In genomic region chr11:95614739-95615138, GRCm38 (mm10) we compare ENCODE assay signal across 26 mouse cellular contexts. TPM values are rescaled to one million over a fixed set of nuclear protein-coding genes. Genes with fewer than 3 reads are reported as not detected.
DNase-seq lines count a peak whose midpoint lies in the region; ATAC-seq lines count a peak whose summit lies in the region.
"Had no signal": no experiment of that assay in that cellular context is flagged by ENCODE, and none has a peak within 500 bp of the region (broad histone marks: within the 10 kb centered on the region; RNA-seq: fewer than 3 reads in every experiment).

No protein-coding gene starts in this region.

- no peak overlapping the region for H3K4me3 ChIP-seq in hindbrain, embryonic 10.5 days
- no peak overlapping the region for H3K4me3 ChIP-seq in hindbrain, embryonic 16.5 days (ENCODE audit: low read length)
- H3K4me3 ChIP-seq in embryonic facial prominence, embryonic 13.5 days, result no peak overlapping the region
- H3K4me3 ChIP-seq in limb, embryonic 11.5 days (ENCODE audit: low read depth, low read length), result no peak overlapping the region
- no peak overlapping the region for H3K4me3 ChIP-seq in midbrain, embryonic 13.5 days (replicated peaks)
- H3K4me3 ChIP-seq: forebrain, embryonic 10.5 days; forebrain, embryonic 13.5 days; heart, embryonic 12.5 days; heart, embryonic 15.5 days had no signal

- H3K27me3 ChIP-seq in hindbrain, embryonic 10.5 days (ENCODE audit: insufficient read depth, poor library complexity, severe bottlenecking), result peaks cover 58% of the 10 kb centered on the region
- H3K27me3 ChIP-seq in hindbrain, embryonic 16.5 days (replicated peaks; ENCODE audit: control insufficient read depth, insufficient read depth, low read length), result no peaks in the 10 kb centered on the region; the same call in 1 of the 2 replicates
- H3K27me3 ChIP-seq in embryonic facial prominence, embryonic 13.5 days, result no peaks in the 10 kb centered on the region; the same call in 1 of the 2 replicates
- H3K27me3 ChIP-seq in limb, embryonic 11.5 days (ENCODE audit: control insufficient read depth, insufficient read depth, low read length), result 0 out of 2 replicates have a peak, but pooled peaks cover 5% of the 10 kb centered on the region
- H3K27me3 ChIP-seq in midbrain, embryonic 13.5 days, result no peaks in the 10 kb centered on the region

- no peak for ATAC-seq in hindbrain, embryonic 16.5 days
- ATAC-seq in embryonic facial prominence, embryonic 13.5 days (ENCODE audit: insufficient number of reproducible peaks, insufficient read depth, low FRiP score, low TSS enrichment, low read depth), result peak; percentile 62
- no peak for ATAC-seq in limb, embryonic 11.5 days (ENCODE audit: insufficient number of reproducible peaks, low FRiP score, low TSS enrichment, low read depth)
- ATAC-seq in midbrain, embryonic 13.5 days, result no peak
- ATAC-seq: forebrain, embryonic 13.5 days; forebrain, embryonic 16.5 days; intestine, postnatal 0 days; Patski had no signal

- H3K4me2 ChIP-seq in hindbrain, embryonic 16.5 days (ENCODE audit: low read length), result no peak overlapping the region
- H3K4me2 ChIP-seq in embryonic facial prominence, embryonic 13.5 days, result peak overlapping the region; percentile 16
- H3K4me2 ChIP-seq in limb, embryonic 11.5 days (ENCODE audit: low read depth, severe bottlenecking), result no peak overlapping the region
- H3K4me2 ChIP-seq in midbrain, embryonic 13.5 days (replicated peaks), result no peak overlapping the region
- H3K4me2 ChIP-seq: forebrain, embryonic 13.5 days; heart, embryonic 12.5 days; heart, embryonic 15.5 days; hindbrain, embryonic 14.5 days had no signal

- H3K27ac ChIP-seq in hindbrain, embryonic 10.5 days, result 0 out of 2 replicates have a peak overlapping the region, but pooled peaks have one; percentile 23
- H3K27ac ChIP-seq in hindbrain, embryonic 16.5 days (ENCODE audit: low read depth, low read length), result no peak overlapping the region
- H3K27ac ChIP-seq in embryonic facial prominence, embryonic 13.5 days, result peak overlapping the region; percentile 78
- no peak overlapping the region for H3K27ac ChIP-seq in limb, embryonic 11.5 days (replicated peaks; ENCODE audit: low read depth, low read length)
- H3K27ac ChIP-seq in midbrain, embryonic 13.5 days, result no peak overlapping the region
- H3K27ac ChIP-seq: forebrain, embryonic 10.5 days; forebrain, embryonic 13.5 days; heart, embryonic 15.5 days; hindbrain, embryonic 14.5 days had no signal

- H3K9ac ChIP-seq in hindbrain, embryonic 16.5 days (ENCODE audit: low read depth, low read length), result no peak overlapping the region
- 0 out of 2 replicates have a peak overlapping the region, but pooled peaks have one; percentile 6 for H3K9ac ChIP-seq in embryonic facial prominence, embryonic 13.5 days
- H3K9ac ChIP-seq in limb, embryonic 11.5 days (ENCODE audit: low read length), result 0 out of 2 replicates have a peak overlapping the region, but pooled peaks have one; percentile 14
- no peak overlapping the region for H3K9ac ChIP-seq in midbrain, embryonic 13.5 days (replicated peaks)
- H3K9ac ChIP-seq: forebrain, embryonic 13.5 days; heart, embryonic 12.5 days; heart, embryonic 15.5 days; hindbrain, embryonic 14.5 days had no signal

- no peaks in the 10 kb centered on the region for H3K36me3 ChIP-seq in hindbrain, embryonic 10.5 days
- H3K36me3 ChIP-seq in hindbrain, embryonic 16.5 days (ENCODE audit: control insufficient read depth, insufficient read depth, low read length), result no peaks in the 10 kb centered on the region
- no peaks in the 10 kb centered on the region for H3K36me3 ChIP-seq in embryonic facial prominence, embryonic 13.5 days
- no peaks in the 10 kb centered on the region for H3K36me3 ChIP-seq in limb, embryonic 11.5 days (ENCODE audit: control insufficient read depth, insufficient read depth, low read length)
- H3K36me3 ChIP-seq in midbrain, embryonic 13.5 days, result no peaks in the 10 kb centered on the region
- H3K36me3 ChIP-seq: forebrain, embryonic 10.5 days; G1E; heart, embryonic 12.5 days; heart, embryonic 15.5 days had no signal

- WGBS in hindbrain, embryonic 10.5 days, result 75% methylated on average over 8 of the region's 8 CpGs
- 91% methylated on average over 8 of the region's 8 CpGs for WGBS in hindbrain, embryonic 16.5 days
- WGBS in embryonic facial prominence, embryonic 13.5 days, result 28% methylated on average over 8 of the region's 8 CpGs
- 76% methylated on average over 8 of the region's 8 CpGs for WGBS in limb, embryonic 11.5 days
- WGBS in midbrain, embryonic 13.5 days, result 90% methylated on average over 8 of the region's 8 CpGs

- no peak for DNase-seq in hindbrain, embryonic 10.5 days (ENCODE audit: low spot score)
- no peak for DNase-seq in limb, embryonic 11.5 days (ENCODE audit: low spot score)
- no peak for DNase-seq in kidney, adult 11 months
- no peak for DNase-seq in gastrocnemius, postnatal 4 days (ENCODE audit: low spot score in 2 of 2)
- DNase-seq: adrenal gland, postnatal 10 days; adrenal gland, postnatal 36 days; B cell, adult 2 months; cerebellum, adult 18-20 months; cerebellum, adult 9-10 months; cerebellum, postnatal 14 days; gastrocnemius, postnatal 10 days; heart, postnatal 10 days; heart, postnatal 36 days had no signal

- H3K4me1 ChIP-seq in hindbrain, embryonic 10.5 days (replicated peaks), result peaks cover 58% of the 10 kb centered on the region
- H3K4me1 ChIP-seq in hindbrain, embryonic 16.5 days (ENCODE audit: control insufficient read depth, insufficient read depth, low read depth, low read length), result peaks cover 27% of the 10 kb centered on the region
- H3K4me1 ChIP-seq in embryonic facial prominence, embryonic 13.5 days, result peaks cover 72% of the 10 kb centered on the region
- peaks cover 38% of the 10 kb centered on the region for H3K4me1 ChIP-seq in limb, embryonic 11.5 days (ENCODE audit: control insufficient read depth, insufficient read depth, low read length)
- peaks cover 22% of the 10 kb centered on the region for H3K4me1 ChIP-seq in midbrain, embryonic 13.5 days (replicated peaks)
- H3K4me1 ChIP-seq: heart, embryonic 15.5 days had no signal

- no peaks in the 10 kb centered on the region for H3K9me3 ChIP-seq in hindbrain, embryonic 10.5 days
- H3K9me3 ChIP-seq in hindbrain, embryonic 16.5 days (ENCODE audit: control insufficient read depth, low read length), result no peaks in the 10 kb centered on the region
- H3K9me3 ChIP-seq in embryonic facial prominence, embryonic 13.5 days, result no peaks in the 10 kb centered on the region
- no peaks in the 10 kb centered on the region for H3K9me3 ChIP-seq in limb, embryonic 11.5 days (ENCODE audit: control insufficient read depth, low read length)
- no peaks in the 10 kb centered on the region for H3K9me3 ChIP-seq in midbrain, embryonic 13.5 days
- H3K9me3 ChIP-seq: forebrain, embryonic 10.5 days; forebrain, embryonic 13.5 days; G1E; heart, embryonic 12.5 days; heart, embryonic 15.5 days had no signal

RNA-seq across cellular contexts. Expression of gene Ngfr, which starts 27.2 kb away (rescaled TPM):
- polyA plus RNA-seq in hindbrain, embryonic 10.5 days (2016; fragmentation: Nextera tagmentation; extraction: Ambion mirVana), result 28.7 and 51.6 TPM in 2 replicates
- 41.7 and 59.8 TPM in 2 replicates for polyA plus RNA-seq in hindbrain, embryonic 16.5 days (2015; fragmentation: Nextera tagmentation; extraction: Ambion mirVana)
- polyA plus RNA-seq in embryonic facial prominence, embryonic 13.5 days (2015; fragmentation: Nextera tagmentation; extraction: Ambion mirVana), result 25.4 and 27.2 TPM in 2 replicates
- polyA plus RNA-seq in limb, embryonic 11.5 days (2014; fragmentation: Nextera tagmentation; extraction: Ambion mirVana), result 12.4 and 13.4 TPM in 2 replicates
- total RNA-seq in gastrocnemius, postnatal 4 days (2021), result 10 to 100 TPM; 24.2 to 25.0 TPM
- polyA plus RNA-seq in midbrain, embryonic 13.5 days (2015; fragmentation: Nextera tagmentation; extraction: Ambion mirVana), result 13.8 and 17.2 TPM in 2 replicates
- total RNA-seq: CH12.LX had no signal
- polyA plus RNA-seq: G1E had no signal

RNA-seq across cellular contexts. Expression of gene Phb, which starts 52.0 kb away (rescaled TPM):
- polyA plus RNA-seq in hindbrain, embryonic 10.5 days (2016; fragmentation: Nextera tagmentation; extraction: Ambion mirVana), result 222 and 248 TPM in 2 replicates
- polyA plus RNA-seq in hindbrain, embryonic 16.5 days (2015; fragmentation: Nextera tagmentation; extraction: Ambion mirVana), result 189 and 198 TPM in 2 replicates
- polyA plus RNA-seq in embryonic facial prominence, embryonic 13.5 days (2015; fragmentation: Nextera tagmentation; extraction: Ambion mirVana), result 209 and 218 TPM in 2 replicates
- polyA plus RNA-seq in limb, embryonic 11.5 days (2014; fragmentation: Nextera tagmentation; extraction: Ambion mirVana), result 240 and 256 TPM in 2 replicates
- total RNA-seq in gastrocnemius, postnatal 4 days (2021), result 100 to 1,000 TPM; 144 to 147 TPM
- 168 and 179 TPM in 2 replicates for polyA plus RNA-seq in midbrain, embryonic 13.5 days (2015; fragmentation: Nextera tagmentation; extraction: Ambion mirVana)

Comparison
In these comparisons a context has a peak if more than half of its experiments do, and no peak if none do; other contexts are left out.
1. H3K27ac ChIP-seq: peak in hindbrain, embryonic 10.5 days (single experiment) and embryonic facial prominence, embryonic 13.5 days (single experiment); none in hindbrain, embryonic 16.5 days (single experiment), limb, embryonic 11.5 days (single experiment) and midbrain, embryonic 13.5 days (single experiment).
2. H3K9ac ChIP-seq: peak in embryonic facial prominence, embryonic 13.5 days (single experiment) and limb, embryonic 11.5 days (single experiment); none in hindbrain, embryonic 16.5 days (single experiment) and midbrain, embryonic 13.5 days (single experiment).